Mouse (Mus musculus) brain, embryonic 18.5 days (tissue): ENCODE measurements around the gene Raet1d.
"Not testable (repeated sequence)": the region's sequence is repeated elsewhere in the genome, so short reads cannot be mapped to it uniquely, and the experiment has no call there.

ENCODE experiments used
- DNase-seq: peaks from one replicate; pipeline ENCODE4 v3.0.0-alpha.2; 2012; ENCODE audit warnings: low read depth, low spot score

The Raet1d gene

DNA sequence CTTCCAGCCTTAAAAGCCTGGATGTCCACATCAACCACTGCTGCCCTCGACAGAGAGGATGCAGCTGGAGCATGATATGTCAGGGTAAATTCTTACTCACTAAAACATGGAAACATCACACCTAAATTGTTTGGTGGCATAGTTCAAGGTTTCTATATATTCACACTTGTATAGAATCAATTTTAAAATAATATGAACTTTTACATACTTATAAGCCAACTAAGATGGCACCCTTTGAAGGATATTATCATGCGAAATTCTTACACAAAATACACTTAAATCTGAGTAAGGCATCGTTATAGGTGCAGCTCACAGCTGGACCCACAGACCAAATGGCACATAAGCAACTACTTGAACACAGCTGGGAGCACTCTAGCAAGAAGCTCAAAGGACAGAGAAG lies at the start of gene Raet1d:
Gene Raet1d, plus strand, starts transcription at position 301 of the 400 bp plus-strand sequence.
- DNase-seq = not testable (repeated sequence)

DNA sequence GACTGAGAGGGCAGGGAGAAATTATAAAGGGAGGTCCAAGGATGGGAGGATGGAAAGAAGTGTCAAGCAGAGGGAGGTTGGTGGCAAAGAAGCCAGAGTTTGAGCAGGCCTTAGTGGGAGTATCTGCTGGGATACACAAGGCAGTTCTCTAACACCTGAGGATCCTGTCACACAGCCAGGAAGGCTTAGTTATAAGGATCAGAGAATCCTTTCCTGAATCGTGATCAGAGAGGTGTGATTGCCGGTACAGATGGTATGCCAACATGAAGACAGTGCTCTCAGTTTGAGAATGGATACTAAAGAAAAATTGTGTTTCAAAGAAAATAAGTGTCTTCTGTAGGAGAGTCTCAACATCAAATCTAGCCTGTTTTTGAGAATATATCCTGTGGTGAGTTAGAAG lies 37.5 kb upstream of the Raet1d start:
- DNase-seq = no peak

DNA sequence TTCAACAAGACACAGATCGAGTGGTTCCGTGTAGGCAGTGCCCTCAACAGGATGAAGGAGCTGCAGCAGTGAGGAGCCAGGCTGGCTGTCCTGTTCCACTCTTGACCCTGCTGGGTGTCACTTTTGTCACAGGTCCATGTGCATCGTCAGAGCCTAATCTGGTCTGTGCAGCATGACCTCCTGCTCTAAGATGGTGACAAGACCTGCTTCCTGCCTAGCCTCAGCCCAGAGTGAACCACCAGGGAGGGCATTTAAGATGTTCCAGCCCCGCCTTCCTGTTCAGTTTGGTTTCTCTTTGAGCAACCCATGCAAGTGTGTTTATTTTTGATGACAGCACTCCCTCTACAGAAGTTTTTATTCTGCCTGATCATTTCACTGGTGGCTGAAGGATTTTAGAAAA lies 14.6 kb upstream of the Raet1d start:
- DNase-seq = not testable (repeated sequence)

DNA sequence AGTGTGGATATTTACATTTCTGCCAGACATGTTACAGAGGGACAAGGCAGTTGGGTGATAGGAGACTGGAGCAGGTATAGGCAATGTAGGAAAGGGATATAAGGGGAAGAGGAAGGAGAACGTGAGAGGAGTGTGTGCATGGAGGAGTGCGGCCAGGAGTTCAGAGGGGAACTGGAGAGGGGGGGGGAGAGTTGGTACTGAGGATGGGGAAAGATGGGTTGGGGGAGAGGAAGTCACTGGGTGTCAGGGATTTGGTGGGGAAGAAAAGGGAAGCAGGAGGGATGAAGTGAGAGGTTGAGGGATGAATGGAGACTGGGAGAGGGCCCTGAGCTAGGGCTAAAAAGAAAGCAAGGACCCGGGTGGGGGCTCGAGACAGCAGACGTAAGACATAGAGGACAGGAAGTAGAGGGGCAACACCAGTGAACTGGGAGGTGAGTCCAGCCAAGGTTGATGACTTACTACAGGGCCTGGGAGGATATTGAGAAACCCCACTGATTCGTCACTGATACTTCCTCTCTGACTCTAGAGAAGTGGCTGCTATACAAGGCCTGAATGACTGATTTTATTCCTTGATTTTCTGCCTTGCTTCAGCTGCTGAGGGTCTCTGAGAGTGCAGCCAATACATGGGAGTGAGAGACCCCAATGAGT lies 6.7 kb upstream of the Raet1d start:
- not testable (repeated sequence) for DNase-seq

DNA sequence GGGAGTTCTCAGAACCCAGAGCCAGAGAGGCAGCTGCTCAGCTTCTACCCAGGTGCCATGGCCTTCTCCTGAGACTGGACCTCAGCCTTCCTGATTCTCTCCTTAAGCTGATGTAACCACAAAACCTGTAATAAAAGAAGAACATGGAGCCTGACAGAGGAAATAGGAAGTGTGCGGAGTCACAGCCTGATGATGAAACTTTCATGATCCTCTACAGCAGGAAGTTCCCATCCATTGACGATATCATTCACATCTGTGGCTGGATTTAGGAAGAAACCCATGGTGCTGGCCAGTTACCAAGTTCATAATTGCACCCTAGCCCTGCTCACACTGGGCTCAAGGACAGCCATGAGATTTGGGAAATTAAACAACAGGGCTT lies 6.2 kb upstream of the Raet1d start:
- not testable (repeated sequence) for DNase-seq

GRCm38 (mm10) chr10:22357373-22357772 lies 3.0 kb upstream of the Raet1d start:
- DNase-seq = not testable (repeated sequence)

- DNase-seq = not testable (repeated sequence)
These were observed 605 bp downstream of the Raet1d start for GRCm38 (mm10) chr10:22360957-22361356.

DNA sequence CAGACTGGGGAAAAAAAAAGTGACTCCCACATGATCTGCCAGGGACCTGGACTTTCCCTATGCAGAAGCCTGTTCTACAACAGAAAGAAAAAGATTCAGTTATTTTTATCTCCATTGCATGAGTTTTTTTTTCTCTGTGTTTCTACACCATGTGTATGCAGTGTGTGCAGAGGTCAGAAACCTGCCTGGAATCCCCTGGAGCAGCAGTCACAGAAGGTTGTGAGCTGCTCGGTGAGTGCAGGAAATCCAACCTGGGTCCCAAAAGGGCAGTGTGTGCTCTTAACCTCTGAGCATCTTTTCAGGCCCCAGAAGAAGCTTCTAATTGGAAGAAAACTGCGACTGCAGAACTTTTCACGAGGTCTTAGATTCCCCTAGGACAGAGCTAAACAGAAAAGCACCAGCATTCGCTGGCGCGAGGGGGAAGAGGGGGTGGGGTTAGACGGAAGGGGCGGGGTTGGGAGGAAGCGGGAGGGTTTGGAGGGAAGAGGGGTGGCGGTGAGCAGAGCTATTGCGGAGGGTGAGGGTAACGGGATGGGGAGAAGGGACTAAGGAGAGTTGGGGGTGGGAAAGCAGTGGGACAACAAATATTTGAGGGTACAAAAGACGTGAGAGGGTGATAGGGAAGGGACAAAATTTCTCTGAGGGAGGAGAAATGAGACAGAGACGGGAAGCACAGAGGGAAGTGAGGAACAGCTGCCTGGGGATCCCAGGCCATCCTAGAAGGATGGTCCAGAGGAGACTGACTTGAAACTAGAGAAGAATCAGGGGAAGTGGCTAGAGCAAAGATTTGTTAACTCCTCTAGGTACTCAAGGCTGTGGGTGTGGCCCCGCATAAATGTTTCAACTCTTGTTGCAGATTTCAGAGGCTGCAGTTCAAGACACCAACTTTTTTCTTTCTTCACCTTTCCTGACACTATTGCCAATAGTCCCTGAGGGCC lies 1.3 kb downstream of the Raet1d start:
- DNase-seq = not testable (repeated sequence)

- not testable (repeated sequence) for DNase-seq
These were observed 2.1 kb downstream of the Raet1d start for GRCm38 (mm10) chr10:22362466-22362865.

GRCm38 (mm10) chr10:22364915-22365314 lies 4.6 kb downstream of the Raet1d start:
- DNase-seq = not testable (repeated sequence)

DNA sequence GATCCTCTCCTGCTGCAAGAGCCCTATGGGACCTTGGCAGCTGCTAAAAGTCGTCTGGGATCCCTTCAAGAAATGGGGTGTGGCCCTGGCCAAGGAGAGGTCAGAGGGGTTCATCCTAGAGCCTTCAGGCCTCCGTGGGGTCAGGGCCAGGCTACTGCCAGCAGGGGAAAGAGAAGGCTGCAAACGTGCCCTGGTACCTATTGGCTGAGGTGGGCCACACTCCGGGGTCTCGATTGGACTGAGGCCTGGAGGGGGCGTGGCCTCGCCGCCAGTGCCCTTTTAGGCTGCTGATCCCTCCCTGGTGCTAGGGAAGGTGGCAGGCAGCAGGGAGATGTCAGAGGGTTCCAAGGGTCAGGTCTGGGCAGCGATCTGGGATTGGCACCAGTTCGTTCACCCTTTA lies 20.9 kb downstream of the Raet1d start:
- not testable (repeated sequence) for DNase-seq

DNA sequence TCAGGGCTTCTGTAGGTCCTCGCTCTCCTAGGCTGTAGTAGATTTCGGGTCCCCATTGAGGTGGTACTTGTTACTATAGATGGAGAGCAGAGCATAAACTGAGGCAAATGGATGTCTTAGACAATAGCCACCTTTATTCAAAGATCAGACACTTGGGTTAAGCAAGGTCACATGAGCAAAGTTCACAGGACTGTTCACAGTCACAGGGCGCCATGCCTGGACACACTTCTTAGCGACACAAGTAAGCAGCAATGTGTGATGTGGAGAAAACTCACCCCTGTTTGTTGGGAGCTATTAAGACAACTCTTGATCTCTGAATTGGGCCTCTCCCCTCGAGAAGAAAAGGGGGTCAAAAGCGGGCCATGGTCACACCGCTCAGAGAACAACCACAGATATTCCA lies 29.8 kb downstream of the Raet1d start:
- DNase-seq = not testable (repeated sequence)

DNA sequence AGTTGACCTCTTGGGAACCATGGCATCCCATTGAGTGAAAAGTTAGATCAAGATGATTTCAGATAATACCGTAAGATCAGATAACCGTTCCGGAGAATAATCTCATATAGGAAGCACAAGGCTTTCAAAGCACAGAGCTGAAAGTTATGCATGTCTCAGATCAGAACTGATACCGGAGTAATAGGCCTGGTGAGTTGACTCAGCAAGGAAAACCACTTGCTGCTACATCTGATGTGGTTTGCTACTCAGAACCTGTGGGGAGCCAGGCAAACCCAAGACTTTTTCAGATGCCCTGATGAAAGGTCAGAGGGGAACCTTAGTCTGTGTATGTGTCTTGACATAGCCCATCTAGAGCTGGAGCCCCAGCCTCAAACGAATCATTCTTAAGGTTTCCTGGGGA lies 31.3 kb downstream of the Raet1d start:
- DNase-seq = not testable (repeated sequence)

DNA sequence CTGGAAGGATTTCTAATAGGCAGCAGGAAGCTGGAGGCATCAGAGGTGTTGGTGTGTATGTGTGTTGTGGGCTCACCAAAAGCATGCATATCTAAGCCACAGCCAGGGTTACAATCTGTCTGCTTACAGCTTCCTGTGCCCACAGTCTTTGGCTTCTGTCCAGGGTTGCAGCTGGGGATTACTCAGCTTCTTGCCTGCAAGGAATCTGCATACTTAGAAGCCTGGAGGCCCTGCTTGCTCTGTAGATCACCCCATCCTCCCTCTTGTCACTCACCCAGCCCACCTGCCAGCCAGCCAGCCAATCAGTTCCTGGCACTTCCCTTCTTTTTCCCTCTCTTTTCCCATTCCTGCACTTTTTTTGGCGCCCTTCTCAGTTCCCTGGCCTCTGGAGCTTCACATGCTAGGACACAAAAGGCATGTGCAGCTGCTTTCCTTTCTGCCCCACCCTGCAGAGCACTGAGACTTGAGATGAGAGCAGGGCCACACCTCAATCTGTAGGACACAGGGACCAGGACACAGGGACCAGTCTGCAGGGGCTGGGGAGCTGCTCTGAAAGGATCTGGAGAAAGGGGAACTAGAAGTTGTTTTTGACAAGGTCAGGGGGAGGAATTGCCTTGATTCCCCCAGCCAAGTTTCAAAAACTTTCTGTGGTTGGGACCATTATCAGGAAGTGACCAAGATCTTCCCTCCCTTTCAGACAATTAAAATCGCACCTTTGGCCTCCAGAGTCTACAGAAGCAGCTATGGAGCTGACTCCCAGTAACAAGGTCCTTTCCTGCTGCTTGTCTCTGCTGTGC lies 32.9 kb downstream of the Raet1d start:
- DNase-seq = not testable (repeated sequence)

GRCm38 (mm10) chr10:22396680-22397079 lies 36.3 kb downstream of the Raet1d start:
- not testable (repeated sequence) for DNase-seq

DNA sequence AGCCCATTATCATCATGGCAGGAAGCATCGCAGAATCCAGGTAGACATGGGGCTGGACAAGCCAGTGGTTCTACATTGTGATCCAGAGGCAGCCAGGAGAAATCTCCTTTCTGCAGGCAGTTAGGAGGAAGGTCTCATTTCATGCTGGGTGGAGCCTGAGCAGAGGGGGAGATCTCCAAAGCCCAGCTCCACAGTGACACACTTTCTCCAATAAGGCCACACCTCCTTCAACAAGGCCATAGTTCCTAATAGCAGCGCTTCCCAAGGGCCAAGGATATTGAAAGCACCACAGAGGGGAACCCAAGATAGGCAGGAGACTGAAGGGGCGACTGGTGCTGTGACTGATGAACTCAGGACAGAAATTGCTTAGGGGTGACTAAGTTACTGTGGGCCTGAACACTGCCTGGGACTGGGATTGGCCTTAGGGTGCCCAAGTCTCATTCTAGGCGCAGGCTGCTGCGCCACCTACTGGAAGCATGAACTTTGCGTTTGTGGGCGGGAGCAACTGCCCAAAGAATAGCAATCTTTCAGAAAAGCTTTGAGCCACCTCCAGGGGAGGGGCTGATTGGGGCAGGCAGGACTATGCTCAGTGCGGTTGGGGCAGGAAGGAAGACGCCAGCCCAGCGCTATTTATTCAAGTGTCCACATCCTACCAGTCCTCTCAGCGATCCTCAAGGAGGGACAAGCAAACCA lies 42.0 kb downstream of the Raet1d start:
- DNase-seq = not testable (repeated sequence)

DNA sequence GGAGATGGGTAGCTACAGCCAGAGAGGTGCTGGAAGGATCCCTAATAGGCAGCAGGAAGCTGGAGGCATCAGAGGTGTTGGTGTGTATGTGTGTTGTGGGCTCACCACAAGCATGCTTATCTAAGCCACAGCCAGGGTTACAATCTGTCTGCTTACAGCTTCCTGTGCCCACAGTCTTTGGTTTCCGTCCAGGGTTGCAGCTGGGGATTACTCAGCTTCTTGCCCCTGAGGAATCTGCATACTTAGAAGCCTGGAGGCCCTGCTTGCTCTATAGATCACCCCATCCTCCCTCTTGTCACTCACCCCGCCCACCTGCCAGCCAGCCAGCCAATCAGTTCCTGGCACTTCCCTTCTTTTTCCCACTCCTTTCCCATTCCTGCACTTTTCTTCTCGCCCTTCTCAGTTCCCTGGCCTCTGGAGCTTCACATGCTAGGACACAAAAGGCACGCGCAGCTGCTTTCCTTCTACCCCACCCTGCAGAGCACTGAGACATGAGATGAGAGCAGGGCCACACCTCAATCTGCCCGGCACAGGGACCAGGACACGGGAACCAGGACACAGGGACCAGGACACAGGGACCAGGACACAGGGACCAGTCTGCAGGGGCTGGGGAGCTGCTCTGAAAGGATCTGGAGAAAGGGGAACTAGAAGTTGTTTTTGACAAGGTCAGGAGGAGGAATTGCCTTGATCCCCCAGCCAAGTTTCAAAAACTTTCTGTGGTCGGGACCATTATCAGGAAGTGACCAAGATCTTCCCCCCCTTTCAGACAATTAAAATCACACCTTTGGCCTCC lies 53.5 kb downstream of the Raet1d start:
- DNase-seq = not testable (repeated sequence)
